Mouse (Mus musculus): Measurements from ENCODE around the gene Tmem8. TPM values are rescaled to one million over a fixed set of nuclear protein-coding genes. Genes with fewer than 3 reads are reported as not detected.
"Not testable (repeated sequence)": the region's sequence is repeated elsewhere in the genome, so short reads cannot be mapped to it uniquely, and the experiment has no call there.

The Tmem8 gene
- polyA plus RNA-seq (2012; rRNA removed), result 65.0 and 70.0 TPM in 2 replicates

DNA sequence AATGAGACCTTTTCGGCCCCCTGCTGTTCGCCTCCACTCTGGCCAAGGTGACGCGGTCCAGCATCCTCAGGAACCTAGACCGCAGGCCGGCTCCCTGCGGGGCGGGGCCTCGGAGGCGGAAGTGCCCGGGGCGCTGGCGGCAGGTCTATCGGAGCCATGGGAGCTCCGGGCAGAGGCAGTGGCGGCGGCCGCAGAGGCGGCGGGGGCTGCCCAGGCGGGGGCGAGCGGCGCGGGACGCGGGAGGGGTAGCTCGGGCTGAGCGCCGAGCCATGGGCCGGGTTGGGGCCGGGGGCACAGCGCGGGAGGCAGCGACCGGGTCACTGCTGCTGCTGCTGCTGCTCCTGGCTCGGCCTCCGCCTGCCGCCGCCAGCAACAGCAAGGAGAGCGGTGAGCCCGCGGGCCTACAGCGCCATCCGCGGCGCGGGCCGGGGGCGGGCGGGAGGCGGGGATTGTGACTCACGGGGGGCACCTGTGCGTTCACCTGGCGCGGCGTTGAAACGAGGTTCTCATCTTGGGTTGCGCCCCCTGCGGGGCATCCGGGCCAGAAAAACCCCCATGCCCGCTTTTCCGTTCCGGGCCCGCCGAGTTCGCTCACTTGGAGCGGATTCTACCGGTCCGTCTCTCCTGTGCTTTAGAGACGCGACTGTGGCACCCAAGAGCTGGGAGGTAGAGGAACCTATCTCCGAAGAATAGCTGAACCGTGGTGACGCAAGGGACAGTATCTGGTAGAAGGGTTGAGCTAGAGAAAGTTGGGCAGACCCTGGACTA is at the start of gene Tmem8:
Gene Tmem8, plus strand, starts transcription at position 119 of the 768 bp plus-strand sequence.
- no peak for DNase-seq (ENCODE audit: low read depth)

DNA sequence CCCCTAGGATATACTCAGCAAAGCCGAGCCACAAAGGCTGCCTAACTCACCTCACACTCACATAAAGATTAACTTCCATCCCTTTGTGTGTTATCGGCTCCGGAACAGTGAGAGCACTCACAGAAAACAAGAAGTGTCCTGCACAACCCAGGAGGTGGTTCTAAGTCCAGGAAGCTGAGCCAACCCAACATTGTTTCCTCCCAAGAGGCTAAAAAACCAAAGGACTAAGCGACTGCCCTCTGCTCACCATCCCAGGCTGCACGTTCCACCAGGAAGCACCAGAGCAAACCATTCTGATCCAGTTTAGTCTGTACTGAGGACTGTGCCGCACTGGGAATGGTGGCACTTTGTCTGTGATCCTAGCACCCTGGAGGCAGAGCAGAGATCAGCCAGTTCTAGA is 48.2 kb upstream of the Tmem8 start:
- DNase-seq (ENCODE audit: low read depth), result no peak

DNA sequence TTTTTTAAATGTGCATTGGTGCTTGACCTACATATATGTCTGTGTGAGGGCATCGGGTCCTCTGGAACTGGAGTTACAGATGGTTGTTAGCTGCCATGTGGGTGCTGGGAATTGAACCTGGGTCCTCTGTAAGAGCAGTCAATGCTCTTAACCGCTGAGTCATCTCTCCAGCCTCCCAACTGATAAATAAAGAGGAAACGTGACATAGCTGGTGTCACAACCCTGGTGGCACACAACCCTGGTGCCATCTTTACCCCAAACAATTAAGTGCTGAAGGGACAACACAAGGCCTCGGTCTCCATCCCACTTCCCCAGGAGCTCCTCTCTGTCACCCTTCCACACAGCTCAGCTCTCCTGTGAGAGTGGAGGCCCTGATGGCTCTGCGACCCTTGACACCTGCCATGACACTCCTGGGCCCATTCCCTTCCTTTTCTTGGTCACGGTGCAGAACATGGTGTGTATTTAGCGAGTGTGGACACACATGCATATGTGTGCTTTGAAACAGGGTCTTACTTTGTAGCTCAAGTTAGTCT is 46.5 kb upstream of the Tmem8 start:
- DNase-seq (ENCODE audit: low read depth), result no peak

DNA sequence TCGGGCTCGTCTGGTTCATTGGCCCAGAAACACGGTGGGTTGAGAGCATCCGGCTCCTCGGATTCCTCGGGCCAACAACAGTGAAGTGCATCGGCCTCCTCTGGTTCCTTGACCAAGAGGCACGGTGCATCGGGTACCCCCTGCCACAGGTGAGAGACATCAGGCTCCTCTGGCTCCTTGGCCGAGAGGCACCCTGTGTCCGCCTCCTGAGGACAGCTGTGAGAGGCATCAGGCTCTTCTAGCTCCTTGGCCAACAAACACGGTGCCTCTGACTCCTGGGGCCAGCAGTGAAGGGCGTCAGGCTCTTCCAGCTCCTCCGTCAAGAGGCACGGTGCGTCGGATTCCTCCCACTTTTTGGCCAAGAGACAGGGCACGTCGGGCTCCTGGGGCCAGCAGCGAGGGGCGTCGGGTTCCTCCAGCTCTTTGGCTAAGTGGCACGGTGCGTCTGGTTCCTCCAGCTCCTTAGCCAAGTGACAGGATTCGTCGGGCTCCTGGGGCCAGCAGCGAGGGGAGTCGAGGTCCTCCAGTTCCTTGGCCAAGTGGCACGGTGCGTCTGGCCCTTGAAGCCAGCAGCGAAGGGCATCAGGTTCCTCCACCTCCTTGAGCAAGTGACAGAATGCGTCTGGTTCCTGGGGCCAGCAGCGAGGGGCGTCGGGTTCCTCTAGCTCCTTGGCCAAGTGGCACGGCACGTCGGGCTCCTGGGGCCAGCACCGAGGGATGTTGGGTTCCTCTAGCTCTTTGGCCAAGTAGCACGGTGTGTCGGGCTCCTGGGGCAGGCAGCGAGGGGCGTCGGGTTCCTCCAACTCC is 44.9 kb upstream of the Tmem8 start:
- no peak for DNase-seq (ENCODE audit: low read depth)

DNA sequence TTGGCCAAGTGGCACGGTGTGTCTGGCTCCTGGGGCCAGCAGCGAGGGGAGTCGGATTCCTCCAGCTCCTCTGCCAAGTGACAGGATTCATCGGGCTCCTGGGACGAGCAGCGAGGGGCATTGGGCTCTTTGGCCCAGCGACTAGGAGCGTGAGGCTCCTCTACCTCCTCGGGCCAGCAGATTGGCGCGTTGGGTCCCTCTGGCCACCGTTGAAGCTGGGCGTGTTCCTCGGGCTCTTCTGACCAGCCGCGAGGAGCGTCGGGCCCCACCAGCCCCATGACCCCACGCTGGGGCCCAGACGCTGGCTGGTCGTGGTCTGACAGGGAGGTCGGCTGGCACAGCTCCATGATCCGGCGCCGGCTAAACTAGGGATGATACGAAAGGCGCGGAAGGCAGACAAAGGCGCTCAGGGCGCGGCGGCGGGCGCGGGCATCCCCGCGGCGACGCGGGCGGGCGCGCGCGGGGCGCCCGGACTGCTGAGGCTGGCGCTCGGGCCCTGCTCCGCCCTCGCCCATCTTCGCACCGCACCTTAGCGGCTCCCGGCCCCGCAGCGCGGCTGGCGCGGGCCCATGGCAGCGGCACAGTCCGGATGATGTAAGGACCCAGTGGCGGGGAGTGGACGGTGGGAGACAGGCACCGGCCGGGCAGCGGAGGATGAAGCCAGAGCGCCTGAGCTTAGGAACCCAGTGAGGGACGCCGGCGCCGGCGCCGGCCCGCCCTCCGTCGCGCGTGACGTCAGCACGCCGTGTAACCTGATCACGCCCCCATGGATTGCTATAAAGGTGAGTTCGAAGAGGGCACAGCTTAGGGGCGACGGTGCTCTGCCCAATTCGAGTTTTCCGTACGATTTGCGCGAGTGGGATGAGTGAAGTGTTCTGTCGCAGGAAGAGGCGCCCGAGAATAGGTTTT is 44.0 kb upstream of the Tmem8 start, which contains the start of gene Rab11fip3:
Gene Rab11fip3, minus strand, starts transcription at position 725 of the 909 bp plus-strand sequence.
- no peak for DNase-seq (ENCODE audit: low read depth)

DNA sequence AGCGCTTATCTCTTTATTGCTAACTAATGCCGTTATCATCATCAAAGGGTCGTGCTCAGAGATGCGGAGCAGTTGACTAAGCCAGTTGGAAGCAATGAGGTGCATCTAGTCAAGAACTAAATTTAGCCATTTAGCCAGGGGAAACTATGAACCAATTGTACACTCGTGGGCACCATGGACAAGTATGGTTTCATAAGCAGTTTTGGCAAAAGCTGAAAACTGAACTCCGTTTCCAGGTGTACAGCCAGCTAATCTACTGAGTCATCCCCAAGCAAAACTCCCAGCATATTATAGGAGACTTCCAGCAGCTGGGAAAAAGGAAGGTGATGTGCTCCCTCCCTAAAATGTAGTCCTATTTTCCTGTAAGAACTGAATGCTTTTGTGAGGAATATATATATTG is 43.0 kb upstream of the Tmem8 start:
- no peak for DNase-seq (ENCODE audit: low read depth)

DNA sequence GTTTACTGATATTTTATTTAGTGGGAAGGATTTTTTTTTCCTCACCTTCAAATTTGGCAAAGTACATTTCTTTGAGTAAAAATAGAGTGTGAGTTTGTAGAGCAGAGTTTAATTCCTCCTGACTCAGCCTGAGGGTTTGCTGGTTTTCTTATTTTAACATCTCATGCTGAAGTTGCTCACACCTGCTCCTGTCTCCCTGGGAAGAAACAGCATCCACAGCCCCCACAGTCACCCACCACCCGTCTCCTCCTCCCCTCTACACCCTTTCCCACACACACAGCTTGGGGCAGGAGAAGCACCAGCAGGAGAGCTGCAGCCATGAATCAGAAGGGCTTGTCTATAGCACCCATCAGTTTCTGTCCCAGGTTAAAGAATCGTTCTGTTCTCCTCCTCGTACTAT is 37.9 kb upstream of the Tmem8 start:
- DNase-seq (ENCODE audit: low read depth), result no peak

DNA sequence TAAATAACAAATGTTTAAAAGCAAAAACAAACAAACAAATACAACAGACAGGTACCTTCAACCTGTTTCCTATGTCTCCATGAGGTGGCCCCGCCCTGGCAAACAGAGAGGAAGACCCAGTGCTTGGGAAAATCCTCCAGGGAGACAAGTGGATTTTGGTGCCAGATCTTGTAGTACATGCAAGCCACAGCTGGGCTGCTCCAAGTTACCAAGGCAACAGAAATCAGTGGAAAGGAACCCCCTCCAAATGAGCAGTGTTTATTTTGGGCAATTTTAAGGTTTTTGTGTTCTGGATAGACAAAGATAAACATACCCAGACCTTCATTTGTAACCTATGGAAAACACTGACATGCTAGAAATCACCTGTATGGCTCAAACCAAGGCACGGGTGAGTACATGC is 34.2 kb upstream of the Tmem8 start:
- no peak for DNase-seq (ENCODE audit: low read depth)

DNA sequence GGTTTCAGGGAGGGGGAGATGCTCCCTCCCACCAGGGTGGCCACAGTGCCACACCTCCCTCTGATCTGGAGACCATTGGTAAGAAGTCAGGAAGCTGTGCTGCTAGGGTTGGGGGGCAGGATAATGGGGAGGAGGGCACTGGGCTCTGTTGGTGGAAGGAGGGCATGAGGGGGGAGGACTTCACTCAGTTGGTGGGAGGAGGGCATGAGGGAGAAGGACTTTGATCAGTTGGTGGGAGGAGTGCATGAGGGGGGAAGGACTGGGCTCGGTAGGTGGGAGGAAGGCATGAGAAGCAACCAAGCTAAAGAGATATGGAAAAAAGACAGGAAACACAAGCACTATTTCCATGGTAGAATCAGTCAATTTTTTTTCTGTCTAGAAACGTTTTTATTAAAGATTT is 32.2 kb upstream of the Tmem8 start:
- DNase-seq (ENCODE audit: low read depth), result no peak

DNA sequence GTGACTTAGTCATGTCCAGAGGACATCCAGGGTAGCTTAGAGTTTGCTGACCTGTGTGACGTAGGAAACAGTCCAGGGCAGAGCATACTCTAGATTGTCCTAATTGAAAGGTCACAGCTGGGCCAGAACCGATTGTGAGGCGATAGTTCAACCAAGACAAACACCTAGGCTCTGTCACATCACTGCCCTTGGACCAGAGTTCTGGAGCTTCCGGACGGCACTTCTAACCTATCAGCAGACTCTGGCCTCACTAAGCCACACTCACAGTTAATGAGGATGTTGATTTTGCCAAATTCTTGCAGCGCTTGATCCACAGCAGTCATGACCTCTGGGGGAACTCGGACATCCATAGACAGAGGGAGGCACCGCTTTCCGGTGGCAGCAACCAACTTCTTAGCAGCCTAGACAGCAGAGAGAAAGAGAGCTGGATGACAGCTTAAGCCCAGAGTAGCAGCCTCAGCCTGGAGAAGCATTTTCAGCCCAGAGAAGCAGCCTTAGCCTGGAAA is 26.0 kb upstream of the Tmem8 start:
- DNase-seq (ENCODE audit: low read depth), result no peak

DNA sequence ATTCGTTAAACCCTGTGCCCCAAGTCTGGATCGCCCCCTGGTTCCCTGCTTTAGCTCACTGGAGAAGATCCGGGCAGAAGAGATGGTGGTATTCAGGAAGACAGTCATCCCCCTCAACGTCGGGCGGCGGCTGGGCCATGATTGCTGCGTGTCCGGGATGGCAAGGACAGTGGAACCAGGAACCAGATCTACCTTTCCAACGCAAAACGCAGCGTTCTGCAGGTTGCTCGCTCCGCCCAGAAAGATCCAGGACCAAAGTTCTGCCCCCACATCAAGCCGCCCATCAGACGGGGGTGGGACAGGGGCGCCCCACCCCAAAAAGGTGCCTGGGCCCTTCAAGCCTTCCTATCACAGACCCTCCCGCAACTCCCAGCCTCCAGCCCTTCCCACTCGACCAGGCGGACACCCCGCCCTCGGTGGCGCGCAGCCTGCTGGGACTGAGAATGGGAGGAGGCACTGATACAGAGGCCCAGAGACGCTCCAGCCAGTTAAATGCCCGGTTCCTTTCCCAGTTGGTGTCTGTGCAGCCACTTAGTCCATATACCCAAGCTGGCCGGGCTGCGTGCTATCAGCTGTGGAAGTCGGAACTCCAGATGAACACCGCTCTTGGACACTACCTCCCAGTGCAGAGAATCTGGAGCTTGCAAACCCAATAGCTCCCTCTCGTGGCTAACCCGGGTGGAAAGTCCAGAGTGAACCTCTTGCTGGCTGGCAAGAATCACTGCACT is 23.0 kb upstream of the Tmem8 start, which contains the start of gene Decr2:
Gene Decr2, minus strand, starts transcription at position 433 of the 728 bp plus-strand sequence.
- peak; percentile 65 for DNase-seq (ENCODE audit: low read depth)

DNA sequence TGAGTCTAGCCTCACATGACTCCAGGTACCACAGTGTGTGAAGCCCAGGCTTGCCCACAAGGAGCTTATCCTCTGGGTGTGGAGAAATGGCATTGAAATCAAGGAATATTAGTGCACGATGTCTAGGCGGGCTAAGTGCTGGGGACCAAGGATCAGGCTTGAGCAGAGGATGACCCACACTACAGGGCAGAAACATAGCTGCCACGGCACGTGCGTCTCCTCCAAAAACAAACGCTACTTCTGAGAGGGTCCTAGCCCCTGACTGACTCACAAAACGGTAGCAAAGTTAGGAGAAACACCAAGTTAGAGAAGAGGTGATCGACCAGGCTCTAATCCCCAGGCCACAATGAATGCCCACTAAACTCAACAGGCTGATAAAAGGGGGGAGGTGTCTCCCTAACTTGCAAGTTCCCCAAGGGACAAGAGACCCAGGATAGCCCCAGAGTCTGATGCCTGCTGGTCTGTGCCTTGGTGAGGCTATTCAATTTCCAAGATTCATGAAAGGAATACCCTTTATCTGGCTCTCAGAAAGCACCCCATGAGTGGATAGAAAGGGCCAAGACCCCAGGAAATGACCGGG is 18.5 kb upstream of the Tmem8 start:
- no peak for DNase-seq (ENCODE audit: low read depth)

DNA sequence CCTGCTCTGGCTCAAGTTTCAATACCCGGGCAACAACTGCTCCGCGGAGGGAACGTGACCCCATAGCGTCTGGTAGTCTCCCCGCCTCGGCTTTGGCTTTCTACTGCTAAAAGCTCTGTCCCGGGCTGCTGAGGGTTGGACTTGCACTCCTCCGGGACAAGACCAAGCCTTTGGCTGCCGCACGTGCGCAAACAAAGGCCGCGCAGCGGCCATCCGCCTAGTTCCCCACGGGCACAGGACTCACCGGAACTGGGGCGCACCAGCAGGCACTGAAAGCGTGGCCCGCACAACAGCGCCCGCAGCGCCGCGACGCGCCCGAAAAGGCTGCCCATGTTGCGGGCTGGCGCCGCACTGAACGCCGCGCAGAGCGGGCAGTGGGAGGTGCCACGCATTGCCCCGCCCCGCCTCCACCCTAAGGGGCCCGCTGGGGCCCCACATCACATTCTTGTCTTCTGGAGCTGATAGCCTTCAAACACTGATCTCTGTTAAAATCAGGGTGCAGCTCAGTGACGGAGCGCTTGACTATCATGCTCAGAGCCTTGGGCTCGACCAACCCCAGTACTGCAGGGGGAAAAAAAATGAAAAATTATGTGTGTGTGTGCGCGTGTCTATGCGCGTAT is 17.9 kb upstream of the Tmem8 start, which contains the start of gene Nme4:
Gene Nme4, minus strand, starts transcription at position 482 of the 620 bp plus-strand sequence.
- no peak for DNase-seq (ENCODE audit: low read depth)

DNA sequence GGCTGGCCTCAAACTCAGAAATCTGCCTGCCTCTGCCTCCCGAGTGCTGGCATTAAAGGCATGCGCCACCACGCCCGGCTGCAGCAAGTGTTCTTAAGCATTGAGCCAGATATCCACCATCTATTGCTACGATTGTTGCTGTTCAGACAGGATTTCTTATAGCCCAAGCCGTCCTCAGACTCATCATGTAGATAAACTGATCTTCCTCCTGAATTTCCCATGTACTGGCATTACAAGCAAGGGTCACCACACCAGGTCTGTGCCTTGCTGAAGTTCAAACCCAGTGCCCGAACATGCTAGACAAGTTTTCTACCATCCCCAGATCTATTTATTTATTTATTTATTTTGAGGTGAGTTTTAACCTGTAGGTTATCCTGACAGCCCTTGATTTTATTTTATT is 14.6 kb upstream of the Tmem8 start:
- no peak for DNase-seq (ENCODE audit: low read depth)

DNA sequence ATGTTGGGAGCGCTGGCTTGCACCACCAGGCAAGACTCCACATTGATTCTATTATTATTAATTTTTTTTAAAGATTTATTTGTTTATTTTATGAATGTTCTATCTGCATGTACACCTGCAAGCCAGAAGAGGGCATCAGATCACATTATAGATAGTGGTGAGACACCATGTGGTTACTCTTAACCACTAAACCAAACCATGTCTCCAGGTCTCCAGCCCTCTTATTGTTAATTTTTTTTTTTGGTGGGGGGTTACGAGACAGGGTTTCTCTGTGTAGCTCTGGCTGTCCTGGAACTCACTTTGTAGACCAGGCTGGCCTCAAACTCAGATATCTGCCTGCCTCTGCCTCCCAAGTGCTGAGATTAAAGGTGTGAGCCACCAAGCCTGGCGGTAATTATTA is 13.8 kb upstream of the Tmem8 start:
- DNase-seq (ENCODE audit: low read depth), result not testable (repeated sequence)

DNA sequence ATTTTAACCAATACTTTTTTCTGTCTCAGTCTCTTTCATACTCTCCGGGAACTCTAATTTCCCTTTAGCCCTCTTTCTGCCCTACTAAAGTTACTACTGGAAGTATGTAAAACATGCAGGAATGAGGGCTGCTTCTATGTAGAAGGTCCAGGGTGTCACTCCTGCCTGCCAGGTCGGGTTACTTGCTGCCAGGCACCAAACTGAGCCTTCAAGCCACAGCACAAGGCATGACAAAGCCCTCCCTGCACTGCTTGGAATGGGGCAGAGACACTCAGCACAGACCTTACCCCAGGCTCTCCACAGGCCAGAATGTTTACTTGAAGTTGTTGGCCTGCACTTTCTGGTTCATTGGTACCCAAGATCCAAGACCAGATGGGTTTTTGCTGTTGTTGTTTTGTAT is 12.9 kb upstream of the Tmem8 start:
- no peak for DNase-seq (ENCODE audit: low read depth)

DNA sequence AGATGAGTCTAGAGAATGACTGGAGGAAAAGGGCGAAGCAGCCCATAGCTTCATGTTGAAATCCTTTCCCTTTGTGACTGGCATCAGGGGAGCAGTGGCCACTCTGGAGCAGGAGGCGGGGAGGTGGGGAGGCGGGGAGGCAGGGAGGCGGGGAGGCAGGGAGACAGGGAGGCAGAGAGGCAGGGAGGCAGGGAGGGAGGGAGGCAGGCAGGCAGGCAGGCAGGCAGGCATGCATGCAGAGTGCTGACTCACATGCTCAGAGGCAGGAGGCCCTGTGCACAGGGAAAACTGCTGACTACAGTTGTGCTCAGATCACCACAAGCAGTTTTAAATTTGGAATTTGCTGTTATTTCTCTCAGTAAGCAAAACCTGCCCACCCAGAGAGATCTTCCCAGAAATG is 11.6 kb upstream of the Tmem8 start:
- no peak for DNase-seq (ENCODE audit: low read depth)

DNA sequence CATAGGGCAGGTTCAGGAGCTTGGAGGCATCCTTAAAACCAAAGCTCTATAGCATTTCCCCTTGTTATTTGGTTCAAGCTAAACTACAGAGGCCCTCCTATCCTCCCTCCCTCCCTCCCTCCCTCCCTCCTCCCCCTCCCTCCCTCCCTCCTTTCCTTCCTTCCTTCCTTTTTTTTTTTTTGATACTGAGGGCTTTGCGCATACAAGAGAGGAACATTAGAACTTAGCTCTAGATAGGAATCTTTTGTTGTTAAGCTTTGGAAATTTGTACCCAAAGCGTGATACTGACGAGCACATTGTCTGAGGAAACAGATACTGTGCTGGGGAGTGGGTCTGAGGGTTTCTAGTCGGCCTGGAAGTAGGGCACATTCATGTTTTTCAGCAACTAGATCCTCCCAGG is 7.5 kb upstream of the Tmem8 start:
- DNase-seq (ENCODE audit: low read depth), result no peak

DNA sequence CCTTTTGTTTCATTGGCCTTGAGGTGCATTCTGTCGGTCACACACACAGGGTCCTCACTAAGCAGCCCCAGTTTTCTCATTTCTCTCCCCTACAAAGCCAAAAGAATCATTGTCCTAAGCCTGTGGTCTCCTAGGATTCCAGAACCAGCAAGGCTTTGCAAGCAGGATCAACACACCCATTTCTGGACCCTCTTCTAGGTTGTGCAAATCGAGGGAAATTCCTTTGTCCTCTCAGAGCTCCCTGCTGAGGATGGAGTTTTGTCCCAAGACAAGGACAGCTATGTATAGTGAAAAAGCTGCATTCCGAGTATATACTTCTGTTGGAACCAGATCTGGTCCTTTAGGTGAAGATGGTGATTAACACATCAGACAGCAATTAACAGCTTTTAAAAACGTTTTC is 2.9 kb upstream of the Tmem8 start:
- no peak for DNase-seq (ENCODE audit: low read depth)

DNA sequence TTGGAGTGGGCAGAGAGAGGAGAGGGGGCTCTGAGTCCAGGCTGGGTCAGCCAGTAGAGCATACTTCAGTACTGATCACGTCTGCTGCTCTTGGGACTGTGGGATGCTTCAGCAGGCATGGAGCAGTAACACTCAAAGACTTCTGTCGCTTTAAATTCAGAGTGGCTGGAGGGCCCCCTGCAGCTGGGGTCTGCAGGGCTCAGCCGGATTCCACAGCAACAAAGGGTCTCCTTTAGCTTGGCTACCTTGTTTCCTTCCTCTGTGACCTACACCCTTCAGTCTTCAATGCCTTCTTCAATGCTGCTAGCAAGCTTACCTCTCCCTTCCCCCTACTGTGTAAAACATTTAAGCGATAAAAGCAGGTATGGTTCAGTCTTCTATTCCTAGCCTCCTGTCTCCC is 2.1 kb upstream of the Tmem8 start:
- DNase-seq (ENCODE audit: low read depth), result no peak

All from gonadal fat pad, adult 2 months (tissue).